Mouse (Mus musculus): Measurements from ENCODE around the gene Cyp19a1. TPM values are rescaled to one million over a fixed set of nuclear protein-coding genes. Genes with fewer than 3 reads are reported as not detected.

The Cyp19a1 gene
- not detected in 2 replicates for polyA plus RNA-seq (2012; rRNA removed)

DNA sequence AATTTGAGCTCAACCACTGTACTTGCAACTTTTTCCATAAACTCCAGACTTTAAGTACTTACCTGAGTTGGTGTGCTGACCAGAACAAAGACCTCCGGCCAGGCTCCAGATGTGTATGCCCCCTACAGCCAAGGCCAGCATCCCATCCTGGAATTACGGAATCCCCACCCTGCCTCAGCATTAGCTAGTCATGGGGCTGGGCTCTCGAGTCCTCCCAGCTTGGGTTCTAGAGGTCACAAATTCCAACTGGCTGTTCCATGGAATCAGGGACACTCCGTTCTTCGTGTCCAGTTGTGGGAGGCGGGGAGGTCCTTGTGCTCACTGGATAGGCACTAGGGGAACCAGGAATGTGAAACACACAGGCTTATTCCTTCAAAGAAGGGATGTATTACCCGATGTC is at the start of gene Cyp19a1:
TSS of gene Cyp19a1 (minus strand) at position 101 of the 400 bp plus-strand sequence.
- DNase-seq (ENCODE audit: low read depth), result no peak

DNA sequence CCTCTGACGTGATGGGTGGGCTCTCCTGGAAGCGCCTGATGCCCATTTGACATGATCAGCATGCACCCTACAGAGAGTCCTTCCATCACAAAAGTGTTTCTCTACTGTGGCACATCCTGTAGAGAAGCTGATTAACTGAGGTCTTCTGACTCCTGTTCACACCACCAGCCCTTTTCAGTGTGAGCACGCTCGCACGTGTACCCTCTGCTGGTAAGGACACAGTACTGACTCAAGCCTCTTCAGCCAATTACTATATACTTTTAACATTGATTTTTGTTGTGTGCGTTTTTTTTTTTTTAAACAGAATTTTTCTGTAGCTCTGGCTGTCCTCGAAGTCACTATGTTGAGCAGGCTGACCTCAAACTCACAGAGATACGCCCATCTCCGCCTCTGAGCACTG is 48.5 kb upstream of the Cyp19a1 start:
- DNase-seq (ENCODE audit: low read depth), result no peak

DNA sequence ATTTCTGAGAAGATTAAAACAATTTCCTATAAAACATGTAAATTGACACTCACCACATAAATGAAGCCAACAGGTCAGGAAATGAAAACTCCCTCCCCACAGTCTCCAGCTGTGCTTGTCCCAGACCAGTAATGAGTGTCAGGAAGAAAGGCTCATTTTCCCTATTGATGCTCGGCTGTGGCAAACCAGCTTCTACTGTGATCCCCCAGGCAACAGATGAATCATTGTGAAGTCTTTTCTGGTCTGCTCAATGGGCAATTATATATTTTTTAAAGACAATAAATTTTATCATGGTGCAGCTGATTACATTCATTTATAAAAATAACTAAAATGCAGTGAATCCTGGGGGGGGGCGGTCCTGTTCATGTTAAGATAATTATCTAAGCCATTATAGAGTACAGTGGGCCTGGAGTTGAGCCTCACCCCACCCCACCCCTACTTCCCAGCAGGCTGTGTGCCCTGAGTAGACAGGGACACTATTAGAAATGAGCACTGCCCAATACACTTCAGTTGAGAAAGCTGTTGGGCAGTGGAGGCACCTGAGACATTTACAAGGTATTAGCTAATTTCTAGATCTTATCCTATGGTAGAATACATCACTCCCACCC is 40.9 kb upstream of the Cyp19a1 start:
- no peak for DNase-seq (ENCODE audit: low read depth)

DNA sequence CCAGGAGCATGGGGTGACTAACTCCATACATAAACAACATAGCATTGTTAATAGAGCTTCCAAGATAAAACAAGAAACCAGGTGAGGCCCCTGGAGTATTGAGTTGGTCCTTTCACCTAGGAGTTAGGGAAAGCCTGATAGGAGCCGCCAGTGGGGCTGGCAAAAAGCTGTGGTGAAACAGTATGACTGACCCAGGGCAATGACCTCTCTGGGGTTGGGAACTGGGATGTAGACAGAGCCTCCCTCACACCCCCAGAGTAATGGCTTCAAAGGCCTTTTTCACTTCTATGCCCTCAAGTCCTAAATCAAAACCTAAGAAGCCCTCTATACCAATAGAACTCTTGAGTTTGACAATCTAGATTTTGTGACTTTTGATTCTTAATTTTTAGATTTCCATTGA is 40.3 kb upstream of the Cyp19a1 start:
- DNase-seq (ENCODE audit: low read depth), result no peak

DNA sequence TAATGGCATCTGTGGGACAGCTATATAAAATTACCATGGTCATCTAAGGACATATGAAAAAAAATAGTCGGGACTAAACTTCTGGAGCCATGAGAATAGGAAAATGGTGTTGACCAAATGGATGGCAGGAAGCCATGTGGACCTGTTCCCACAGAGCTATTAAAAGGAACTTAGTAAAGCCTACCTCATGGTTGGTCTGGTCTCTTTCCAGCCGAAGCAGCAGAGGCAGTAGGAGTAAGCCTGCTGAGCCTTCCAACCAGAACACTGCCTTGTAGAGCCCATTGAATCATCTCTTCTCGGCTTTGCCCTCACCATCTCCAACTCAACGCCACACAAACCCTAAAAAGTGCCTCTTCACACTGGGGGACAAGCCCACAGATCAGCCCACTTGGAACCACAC is 33.3 kb upstream of the Cyp19a1 start:
- DNase-seq (ENCODE audit: low read depth), result no peak

DNA sequence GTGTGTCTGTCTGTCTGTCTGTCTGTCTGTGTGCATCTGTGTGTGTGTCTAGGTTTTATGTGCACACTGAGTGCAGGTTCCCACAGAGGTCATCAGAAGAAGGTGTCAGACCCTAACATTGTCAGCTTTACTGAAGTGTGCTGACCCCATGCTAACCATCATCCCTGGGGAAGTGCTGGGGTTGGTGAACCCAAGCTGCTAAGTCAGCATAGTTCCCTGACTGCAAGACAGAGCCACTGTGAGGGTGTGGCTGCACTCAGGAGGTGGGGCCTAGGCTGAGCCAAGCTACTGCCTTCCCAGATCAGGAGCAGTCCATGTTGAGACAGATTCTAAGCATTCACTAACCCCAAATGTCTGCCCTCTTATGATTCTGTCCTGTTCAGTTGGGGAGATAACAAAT is 31.9 kb upstream of the Cyp19a1 start:
- DNase-seq (ENCODE audit: low read depth), result no peak

DNA sequence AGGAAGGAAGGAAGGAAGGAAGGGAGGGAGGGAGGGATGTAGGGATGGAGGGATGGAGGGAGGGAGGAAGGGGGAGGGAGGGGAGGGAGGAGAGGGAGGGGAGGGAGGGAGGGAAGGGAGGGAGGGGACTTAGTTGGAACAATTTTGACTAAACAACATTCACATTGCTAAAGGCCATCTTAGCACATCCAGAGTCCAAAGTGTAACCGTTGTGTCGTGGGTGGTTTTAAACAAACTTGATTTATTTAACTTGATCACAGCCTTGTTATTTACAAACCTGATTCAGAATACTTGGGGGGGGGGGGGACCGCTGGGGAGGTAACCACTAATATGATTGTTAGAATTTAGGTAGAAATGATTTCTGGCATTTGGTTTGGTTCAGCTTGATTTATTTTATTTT is 31.5 kb upstream of the Cyp19a1 start:
- no peak for DNase-seq (ENCODE audit: low read depth)

DNA sequence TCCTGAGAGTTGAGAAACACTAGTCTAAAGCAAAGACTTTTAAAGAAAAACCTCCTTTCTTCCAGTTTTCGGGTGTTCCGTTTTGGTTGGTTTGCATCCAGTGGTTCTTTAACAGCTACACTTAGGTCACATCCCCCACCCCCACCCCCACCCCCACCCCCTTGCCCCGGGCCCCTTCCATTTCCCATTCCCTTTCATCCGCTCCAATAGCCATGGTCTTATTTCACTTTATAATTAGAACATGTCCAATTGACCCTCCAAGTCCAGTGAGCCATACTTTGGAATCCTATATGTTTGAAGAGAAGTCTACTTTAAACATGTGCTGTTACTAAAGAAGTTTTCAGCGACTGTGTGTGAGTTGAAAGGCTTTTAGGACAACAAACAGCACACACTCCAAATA is 19.9 kb upstream of the Cyp19a1 start:
- DNase-seq (ENCODE audit: low read depth), result no peak

DNA sequence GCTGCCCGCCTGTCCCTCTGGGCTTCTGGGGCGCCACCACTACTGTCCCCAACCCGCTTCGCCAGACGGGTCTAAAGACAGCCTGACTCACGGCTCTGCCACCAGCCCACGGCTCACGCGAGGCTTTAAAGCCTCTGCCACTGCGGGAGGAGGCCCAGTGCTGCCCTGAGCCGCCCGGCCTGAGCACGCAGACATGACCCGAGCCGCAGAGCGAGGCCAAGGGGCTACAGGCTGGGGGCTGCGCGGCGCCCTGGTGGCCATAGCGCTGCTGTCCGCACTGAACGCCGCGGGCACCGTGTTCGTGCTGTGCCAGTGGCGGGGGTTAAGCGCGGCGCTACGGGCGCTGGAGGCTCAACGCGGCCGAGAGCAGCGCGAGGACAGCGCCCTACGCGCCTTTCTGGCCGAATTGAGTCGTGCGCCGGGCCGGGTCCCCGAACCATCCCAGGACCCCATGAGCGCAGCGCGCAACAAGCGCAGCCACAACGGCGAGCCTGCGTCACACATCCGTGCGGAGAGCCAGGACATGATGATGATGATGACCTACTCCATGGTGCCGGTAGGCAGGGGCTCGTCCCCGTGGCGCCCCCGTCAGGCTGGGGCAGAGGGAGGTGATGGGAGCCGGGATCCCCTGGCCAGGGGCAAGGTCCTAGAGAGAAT is 18.5 kb upstream of the Cyp19a1 start, which contains the start of gene Gldn:
TSS of gene Gldn (plus strand) at position 156 of the 657 bp plus-strand sequence.
- DNase-seq (ENCODE audit: low read depth), result no peak

DNA sequence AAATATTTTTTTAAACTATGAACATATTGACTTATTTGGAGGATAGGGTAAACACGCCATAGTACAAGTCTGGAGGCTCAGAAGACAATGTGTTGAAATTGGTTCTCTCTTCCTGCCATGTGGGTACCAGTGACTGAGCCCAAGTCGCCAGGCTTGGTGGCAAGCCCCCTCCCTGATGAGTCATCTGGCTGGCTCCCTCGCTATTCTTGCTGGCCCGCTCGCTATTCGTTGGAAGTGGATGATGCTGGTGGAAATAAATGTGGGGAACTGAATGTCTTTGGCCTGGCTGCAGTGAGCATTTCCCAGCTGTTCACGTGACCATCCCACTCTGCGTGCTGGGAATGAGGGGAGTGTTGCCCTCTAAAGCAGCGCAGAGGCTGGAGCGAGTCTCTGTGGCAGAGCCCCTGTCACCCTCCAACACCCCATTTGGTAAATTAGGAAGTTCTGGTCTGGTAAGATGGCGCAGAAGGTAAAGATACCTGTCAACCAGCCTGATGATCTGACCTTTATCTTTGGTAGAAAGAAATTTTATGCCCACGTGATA is 11.2 kb upstream of the Cyp19a1 start:
- DNase-seq (ENCODE audit: low read depth), result no peak

DNA sequence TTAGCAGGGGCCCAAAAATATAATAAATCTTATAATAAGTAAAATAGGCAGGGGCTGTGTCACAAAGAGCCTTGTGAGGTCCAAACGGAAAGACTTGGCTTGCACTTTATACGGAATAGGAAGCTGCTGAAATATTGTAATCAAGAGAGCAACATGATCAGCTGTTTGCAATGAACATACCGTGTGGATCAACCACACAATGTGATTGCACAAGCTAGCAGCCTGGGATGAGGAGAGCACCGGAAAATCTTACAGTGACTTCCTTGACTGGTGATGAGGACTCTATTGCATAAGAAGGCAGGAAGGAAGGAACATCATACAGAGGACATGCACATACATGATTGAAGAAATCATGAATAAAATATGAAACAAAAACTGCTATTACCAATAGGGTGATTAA is 7.4 kb upstream of the Cyp19a1 start:
- no peak for DNase-seq (ENCODE audit: low read depth)

DNA sequence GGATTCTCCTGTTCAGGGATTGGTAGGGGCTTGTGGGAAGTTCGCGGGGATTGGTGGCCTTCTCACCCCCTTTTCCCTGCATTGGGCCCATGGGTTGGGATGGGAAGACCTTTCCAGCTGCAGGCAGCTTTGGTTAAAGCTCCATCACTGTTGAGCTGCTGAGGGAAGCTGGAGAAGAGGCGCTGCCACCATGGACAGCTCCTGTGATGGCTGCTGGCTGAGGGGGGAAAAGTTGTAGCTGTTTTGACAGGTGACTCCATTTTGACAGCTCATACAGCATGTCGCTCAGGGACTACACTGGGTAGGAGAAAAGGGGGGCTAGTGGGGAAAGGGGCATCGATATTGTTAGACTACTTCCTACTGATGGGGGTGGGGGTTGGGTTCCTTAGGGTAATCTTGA is 3.0 kb upstream of the Cyp19a1 start:
- no peak for DNase-seq (ENCODE audit: low read depth)

DNA sequence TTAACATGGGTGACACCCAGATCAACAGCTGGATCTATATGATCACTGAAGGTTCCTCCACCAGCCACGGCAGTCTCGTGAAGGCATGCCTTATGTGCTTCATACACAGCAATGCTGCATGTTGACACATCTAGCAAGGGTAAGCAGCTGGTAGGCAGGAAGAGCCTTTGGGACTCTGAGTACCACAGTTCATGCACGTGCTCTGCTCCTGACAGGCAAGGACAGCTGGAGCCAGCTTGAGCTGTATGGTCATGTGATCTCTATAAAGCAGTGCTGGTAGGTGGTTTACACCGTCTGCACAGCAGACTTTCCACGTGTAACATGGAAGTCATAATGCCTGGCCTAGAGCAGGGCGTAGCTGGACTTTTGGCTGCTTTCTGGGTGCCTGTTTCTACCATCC is 2.1 kb upstream of the Cyp19a1 start:
- no peak for DNase-seq (ENCODE audit: low read depth)

DNA sequence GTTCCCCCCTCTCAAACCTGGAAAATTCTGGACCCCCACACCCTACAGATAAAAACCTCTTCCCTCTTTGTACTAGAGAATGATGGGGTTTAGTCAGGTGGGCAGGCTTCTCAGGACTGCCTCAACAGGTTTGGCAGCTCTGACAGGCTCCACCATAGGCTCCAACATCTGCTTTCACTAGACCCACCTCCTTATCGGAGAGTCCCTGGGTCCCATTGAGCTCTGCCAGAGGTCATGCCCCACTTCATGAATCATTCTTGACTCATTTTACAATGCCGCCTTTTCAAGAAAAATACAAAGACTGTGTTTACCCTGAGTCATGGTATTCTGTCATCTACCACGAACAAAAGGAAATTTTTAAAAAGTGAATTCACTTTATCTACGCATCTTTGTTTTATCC is 3.2 kb downstream of the Cyp19a1 start:
- no peak for DNase-seq (ENCODE audit: low read depth)

DNA sequence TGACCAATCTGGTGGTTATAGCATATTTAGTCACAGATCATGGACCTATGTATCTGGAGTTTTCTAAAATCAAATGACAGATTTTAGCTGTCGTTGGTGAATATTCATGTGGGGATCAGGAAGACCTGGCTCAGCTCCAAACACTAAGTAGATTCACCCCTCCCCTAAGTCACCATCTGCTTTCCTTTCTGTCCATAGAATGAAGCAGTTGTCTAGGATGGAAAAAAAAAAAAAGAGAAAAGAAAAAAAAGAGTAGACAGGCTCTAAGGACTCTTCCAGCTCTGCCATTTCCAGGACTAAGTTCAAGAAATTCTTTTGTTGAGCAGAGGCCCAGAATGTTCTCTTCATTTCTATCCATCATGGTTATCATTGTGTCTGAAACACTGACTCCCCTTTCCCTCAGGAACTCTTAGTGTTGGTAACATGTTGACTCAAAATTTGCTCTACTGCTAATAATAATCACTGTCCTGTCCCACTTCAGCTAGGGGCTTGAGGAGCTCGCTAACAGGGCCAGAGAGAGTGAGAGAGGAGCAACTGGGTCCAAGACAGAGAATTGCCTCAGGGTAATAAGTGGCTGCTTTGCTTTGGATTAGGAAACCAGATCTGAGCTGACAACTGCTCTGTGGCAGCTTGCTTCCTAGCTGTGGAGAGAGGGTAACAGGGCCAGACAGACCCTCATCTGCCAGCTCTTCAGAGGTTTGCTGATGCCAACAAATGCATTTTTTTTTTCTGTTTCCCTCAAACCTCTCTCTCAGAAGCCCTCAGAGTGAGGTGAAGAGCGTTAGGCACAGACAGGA is 22.8 kb downstream of the Cyp19a1 start:
- no peak for DNase-seq (ENCODE audit: low read depth)

DNA sequence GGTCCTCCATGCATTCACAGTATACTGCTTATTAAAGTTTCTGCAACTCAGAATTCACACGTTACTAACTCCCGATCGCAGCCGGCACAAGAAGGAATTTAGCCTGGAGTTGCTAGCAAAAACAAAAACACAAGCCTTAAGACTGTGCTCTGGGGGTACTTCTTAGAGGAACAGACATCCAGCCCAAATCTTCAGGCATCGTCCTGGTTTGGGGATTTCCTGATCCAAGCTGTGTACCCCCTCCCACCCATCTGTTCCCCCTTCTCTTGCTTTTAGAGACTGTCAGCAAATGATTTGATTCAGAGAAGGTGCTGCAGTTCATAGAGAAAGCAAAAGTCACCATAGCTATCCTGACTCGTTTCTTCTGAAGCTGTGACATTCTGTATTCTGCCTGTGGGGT is 40.3 kb downstream of the Cyp19a1 start:
- DNase-seq (ENCODE audit: low read depth), result no peak

DNA sequence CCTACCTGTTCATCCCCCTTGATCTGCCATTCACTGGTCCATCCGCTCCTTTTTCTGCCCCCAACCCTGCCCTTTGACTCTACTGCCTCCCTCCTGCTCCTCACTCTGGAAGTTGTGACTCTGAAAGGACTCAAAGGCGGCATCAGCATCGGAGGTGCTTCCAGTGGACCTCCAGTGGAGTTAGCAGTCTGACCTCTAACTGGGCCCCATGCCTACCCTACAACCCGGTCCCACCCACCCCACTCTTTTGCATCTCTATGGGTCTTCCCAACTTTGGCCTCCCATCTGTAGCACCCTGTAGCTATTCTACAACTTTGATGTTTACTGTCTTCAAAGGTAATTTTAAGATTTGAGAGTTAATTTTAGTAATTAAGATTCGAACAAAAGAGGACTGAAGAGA is 51.4 kb downstream of the Cyp19a1 start:
- no peak for DNase-seq (ENCODE audit: low read depth)

DNA sequence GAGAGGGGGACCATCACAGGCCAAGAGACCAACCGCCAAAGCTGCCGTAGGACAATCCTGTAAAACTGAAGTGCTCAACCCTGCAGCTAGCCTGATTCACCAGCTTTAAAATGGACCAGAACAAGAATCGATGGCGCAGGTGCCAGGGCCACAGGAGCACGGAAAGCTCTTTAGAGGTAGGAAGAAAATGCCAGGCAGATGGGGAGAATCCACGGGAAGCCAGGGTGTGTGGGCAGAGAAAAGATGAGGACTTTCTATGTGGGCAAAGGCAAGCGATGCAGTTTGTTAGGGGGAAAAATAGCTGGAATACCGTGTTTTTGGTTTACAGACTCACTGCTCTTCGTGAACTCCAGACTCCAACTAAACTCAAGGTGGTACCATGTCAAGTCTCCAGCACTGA is 53.0 kb downstream of the Cyp19a1 start:
- no peak for DNase-seq (ENCODE audit: low read depth)

DNA sequence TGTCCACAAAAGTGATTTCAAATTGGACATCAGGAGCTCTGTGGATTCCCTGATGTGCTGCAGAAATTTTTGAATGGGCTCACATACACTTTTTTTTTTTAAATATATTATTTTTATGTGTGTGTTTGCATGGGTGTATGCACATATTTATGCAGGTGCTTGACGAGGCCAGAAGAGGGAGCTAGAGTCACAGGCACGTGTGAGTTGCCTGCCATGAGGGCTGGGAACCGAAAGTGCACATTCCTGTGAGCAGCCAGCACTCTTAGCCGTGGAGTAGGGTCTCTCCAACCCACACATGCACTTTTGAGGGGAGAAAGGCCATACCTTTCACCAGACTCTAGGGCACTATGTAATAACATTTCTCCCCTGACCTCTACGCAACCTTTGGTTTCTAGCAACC is 73.1 kb downstream of the Cyp19a1 start:
- DNase-seq (ENCODE audit: low read depth), result no peak

DNA sequence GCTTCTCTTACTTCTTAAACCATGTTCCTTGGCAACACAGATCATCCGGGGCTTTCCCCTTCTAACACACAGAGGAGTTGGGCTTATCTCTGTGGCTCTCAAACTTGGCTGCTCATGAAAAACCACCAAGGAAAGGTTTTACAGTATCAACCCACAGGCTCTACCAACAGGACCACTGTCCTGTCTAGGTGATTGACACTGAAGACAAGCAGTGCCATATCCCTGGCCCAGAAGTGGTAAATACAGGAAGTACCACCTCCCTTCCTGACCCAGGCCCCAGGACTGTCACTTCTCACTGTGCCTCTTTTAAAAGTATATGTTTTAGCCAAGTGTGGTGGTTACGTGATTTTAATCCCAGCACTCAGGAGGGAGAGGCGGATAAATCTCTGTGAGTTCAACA is 76.5 kb downstream of the Cyp19a1 start:
- no peak for DNase-seq (ENCODE audit: low read depth)

DNA sequence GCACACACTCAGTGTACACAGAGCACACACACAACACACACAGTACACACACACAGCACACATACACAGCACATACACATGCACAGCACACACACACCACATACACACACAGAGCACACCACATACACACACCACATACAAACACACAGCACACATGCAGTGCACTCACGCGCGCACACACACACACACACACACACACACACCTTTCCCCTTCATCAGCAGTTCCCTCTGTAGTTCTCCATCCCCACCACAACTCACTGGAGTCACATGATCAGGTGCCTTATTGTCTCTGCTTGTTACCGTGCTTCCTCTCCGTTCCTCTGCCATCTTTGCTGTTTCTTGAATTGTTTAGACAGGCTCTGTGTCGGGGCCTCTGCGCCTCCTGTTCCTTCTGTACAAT is 85.4 kb downstream of the Cyp19a1 start:
- no peak for DNase-seq (ENCODE audit: low read depth)

DNA sequence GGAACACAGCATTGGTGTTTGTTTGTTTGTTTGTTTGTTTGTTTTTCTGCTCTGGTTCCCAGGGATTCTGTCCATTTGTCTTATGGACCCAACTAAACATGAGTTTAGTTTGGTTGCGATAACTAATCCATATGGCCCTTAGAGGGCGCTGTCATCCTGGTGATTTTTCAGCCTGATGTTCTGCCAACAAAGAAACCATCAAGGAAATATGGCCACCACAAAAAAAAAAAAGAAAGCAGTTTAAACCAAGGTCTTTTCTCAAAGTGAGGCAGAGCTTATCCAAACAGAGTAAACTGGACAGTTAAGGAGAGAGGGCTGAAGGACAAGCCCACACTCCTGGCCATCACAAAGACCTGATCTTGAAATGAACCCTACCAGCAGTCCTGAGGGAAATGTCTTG is 86.6 kb downstream of the Cyp19a1 start:
- DNase-seq (ENCODE audit: low read depth), result no peak

DNA sequence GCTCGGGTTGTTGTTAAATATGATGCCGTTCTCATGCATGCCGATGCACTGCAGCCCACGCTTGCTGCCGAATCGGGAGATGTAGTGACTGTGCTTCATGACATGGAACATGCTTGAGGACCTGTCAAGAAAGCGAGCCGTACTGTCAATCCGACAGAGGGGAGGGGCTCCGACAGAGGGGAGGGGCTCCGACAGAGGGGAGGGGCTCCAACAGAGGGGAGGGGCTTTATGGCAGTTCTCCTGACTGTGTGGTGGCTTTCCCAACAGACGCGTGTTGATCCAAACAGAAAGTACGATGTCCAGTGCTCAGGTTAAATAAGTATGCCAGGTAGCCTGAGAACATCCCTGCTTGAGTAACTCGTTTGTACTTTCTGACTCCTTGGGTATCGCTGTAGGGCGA is 87.7 kb downstream of the Cyp19a1 start:
- no peak for DNase-seq (ENCODE audit: low read depth)

Measured in gonadal fat pad, adult 2 months (tissue).